Mouse (Mus musculus) MEL (cell line): ENCODE results near the gene Peli1. TPM values are rescaled to one million over a fixed set of nuclear protein-coding genes. Genes with fewer than 3 reads are reported as not detected.

Experiments used
- DNase-seq: peaks from one replicate; pipeline ENCODE4 v3.0.0; 2011; ENCODE audit warnings: low read depth, low spot score
- H3K27ac ChIP-seq: 2 replicates; pipeline ENCODE4 v1.5.1; 2012; ENCODE audit warnings: low read depth, mild to moderate bottlenecking, control low read depth, low read length, moderate library complexity; ENCODE audit not compliant: control insufficient read depth
- H3K27me3 ChIP-seq, 2 experiments: fragments of 150-350 bp in 1 of 2; sonication (generic) in 1 of 2; 2 replicates each; pipeline ENCODE4 v1.6.1; 2012; ENCODE audit warnings: low read length in 2 of 2, mild to moderate bottlenecking in 2 of 2, improper control_type of control experiment in 1 of 2, moderate library complexity in 1 of 2; ENCODE audit not compliant: insufficient read depth in 2 of 2, control insufficient read depth in 1 of 2
- H3K36me3 ChIP-seq, 2 experiments: 2 replicates each; pipeline ENCODE4 v1.6.1; 2012 to 2014; ENCODE audit warnings: low read length in 2 of 2, improper control_type of control experiment in 1 of 2, inconsistent platforms in 1 of 2, mild to moderate bottlenecking in 1 of 2; ENCODE audit not compliant: insufficient read depth in 2 of 2, control insufficient read depth in 1 of 2
- H3K4me1 ChIP-seq, 2 experiments: fragments of 150-350 bp in 1 of 2; sonication (generic) in 1 of 2; 2 replicates each; pipeline ENCODE4 v1.6.1; 2012; ENCODE audit warnings: low read length in 2 of 2, improper control_type of control experiment in 1 of 2, mild to moderate bottlenecking in 1 of 2; ENCODE audit not compliant: insufficient read depth in 2 of 2, control insufficient read depth in 1 of 2
- H3K4me3 ChIP-seq, 2 experiments: fragments of 150-350 bp in 1 of 2; sonication (generic) in 1 of 2; 2 replicates each; pipeline ENCODE4 v1.5.1; 2012; ENCODE audit warnings: low read depth in 2 of 2, low read length in 2 of 2, mild to moderate bottlenecking in 2 of 2, moderate library complexity in 2 of 2, control low read depth in 1 of 2, improper control_type of control experiment in 1 of 2; ENCODE audit not compliant: control insufficient read depth in 1 of 2, insufficient read depth in 1 of 2
- H3K79me2 ChIP-seq: 2 replicates; pipeline ENCODE4 v1.6.1; 2012; ENCODE audit warnings: mild to moderate bottlenecking, low read length, moderate library complexity; ENCODE audit not compliant: control insufficient read depth, poor library complexity, insufficient read depth
- H3K9ac ChIP-seq: 2 replicates; pipeline ENCODE4 v1.6.1; 2012; ENCODE audit warnings: low read depth, mild to moderate bottlenecking, control low read depth, low read length, moderate library complexity; ENCODE audit not compliant: control insufficient read depth, poor library complexity, severe bottlenecking
- H3K9me3 ChIP-seq: fragments of 150-350 bp; sonication (generic); replicated peaks from 2 replicates; pipeline ENCODE4 v1.6.1; 2012; ENCODE audit warnings: mild to moderate bottlenecking, low read length, improper control_type of control experiment, moderate library complexity; ENCODE audit not compliant: insufficient read depth
- EP300 ChIP-seq, 2 experiments: IDR thresholded peaks; 2 replicates each; pipeline ENCODE4 v1.6.1; 2011; ENCODE audit warnings: improper control_type of control experiment in 2 of 2, low read length in 2 of 2, low read depth in 1 of 2, mild to moderate bottlenecking in 1 of 2
- KAT2A ChIP-seq: conservative IDR thresholded peaks from 2 replicates; pipeline ENCODE4 v1.6.1; 2012; ENCODE audit warnings: low read depth, low read length, improper control_type of control experiment, inconsistent platforms
- MAX ChIP-seq: IDR thresholded peaks from 2 replicates; pipeline ENCODE4 v1.6.1; 2011; ENCODE audit warnings: low read length, improper control_type of control experiment
- MAZ ChIP-seq: IDR thresholded peaks from 2 replicates; pipeline ENCODE4 v1.6.1; 2012; ENCODE audit warnings: low read depth, mild to moderate bottlenecking, inconsistent platforms, low read length, improper control_type of control experiment
- MXI1 ChIP-seq: IDR thresholded peaks from 2 replicates; pipeline ENCODE4 v1.6.1; 2011; ENCODE audit warnings: mild to moderate bottlenecking, low read depth, low read length, improper control_type of control experiment
- MYC ChIP-seq: IDR thresholded peaks from 2 replicates; pipeline ENCODE4 v1.6.1; 2011; ENCODE audit warnings: low read depth, mild to moderate bottlenecking, low read length, improper control_type of control experiment, moderate library complexity
- NRF1 ChIP-seq: IDR thresholded peaks from 2 replicates; pipeline ENCODE4 v1.6.1; 2014; ENCODE audit warnings: low read depth, mild to moderate bottlenecking, inconsistent platforms, low read length, improper control_type of control experiment, moderate library complexity; ENCODE audit not compliant: poor library complexity, insufficient read depth, severe bottlenecking
- POLR2A ChIP-seq, 2 experiments: IDR thresholded peaks; 2 replicates each; pipeline ENCODE4 v1.6.1; 2011 to 2012; ENCODE audit warnings: low read length in 2 of 2, mild to moderate bottlenecking in 2 of 2, control low read depth in 1 of 2, improper control_type of control experiment in 1 of 2, low read depth in 1 of 2, moderate library complexity in 1 of 2; ENCODE audit not compliant: control insufficient read depth in 1 of 2, insufficient read depth in 1 of 2, poor library complexity in 1 of 2
- POLR2AphosphoS2 ChIP-seq: IDR thresholded peaks from 2 replicates; pipeline ENCODE4 v1.6.1; 2011; ENCODE audit warnings: low read length, improper control_type of control experiment
- POLR2AphosphoS5 ChIP-seq: IDR thresholded peaks from 2 replicates; pipeline ENCODE4 v1.6.1; 2012; ENCODE audit warnings: low read depth, borderline replicate concordance, mild to moderate bottlenecking, inconsistent platforms, low read length, moderate library complexity, mixed read lengths
- RAD21 ChIP-seq: IDR thresholded peaks from 2 replicates; pipeline ENCODE4 v1.6.1; 2011; ENCODE audit warnings: mild to moderate bottlenecking, low read depth, low read length, improper control_type of control experiment
- RCOR1 ChIP-seq: IDR thresholded peaks from 2 replicates; pipeline ENCODE4 v1.6.1; 2012; ENCODE audit warnings: low read depth, mild to moderate bottlenecking, inconsistent platforms, low read length, improper control_type of control experiment
- SIN3A ChIP-seq: IDR thresholded peaks from 2 replicates; pipeline ENCODE4 v1.6.1; 2012; ENCODE audit warnings: low read length, improper control_type of control experiment, inconsistent platforms
- SMC3 ChIP-seq: IDR thresholded peaks from 2 replicates; pipeline ENCODE4 v1.6.1; 2011; ENCODE audit warnings: low read depth, low read length, improper control_type of control experiment
- TCF12 ChIP-seq: IDR thresholded peaks from 2 replicates; pipeline ENCODE4 v1.6.1; 2014; ENCODE audit warnings: low read depth, mild to moderate bottlenecking, inconsistent platforms, low read length, improper control_type of control experiment, moderate library complexity
- UBTF ChIP-seq: IDR thresholded peaks from 2 replicates; pipeline ENCODE4 v1.6.1; 2012; ENCODE audit warnings: low read depth, mild to moderate bottlenecking, inconsistent platforms, low read length, improper control_type of control experiment, moderate library complexity, borderline replicate concordance; ENCODE audit not compliant: insufficient read depth
- USF2 ChIP-seq, 2 experiments: IDR thresholded peaks; 2 replicates each; pipeline ENCODE4 v1.6.1; 2011 to 2012; ENCODE audit warnings: improper control_type of control experiment in 2 of 2, low read length in 2 of 2, borderline replicate concordance in 1 of 2, inconsistent platforms in 1 of 2, low read depth in 1 of 2, mild to moderate bottlenecking in 1 of 2; ENCODE audit not compliant: insufficient read depth in 1 of 2
- ZNF384 ChIP-seq: IDR thresholded peaks from 2 replicates; pipeline ENCODE4 v1.6.1; 2012; ENCODE audit warnings: low read depth, mild to moderate bottlenecking, inconsistent platforms, low read length, improper control_type of control experiment
- polyA plus RNA-seq, 2 experiments: library from polyadenylated mRNA; stranded (reverse) in 1 of 2; unstranded in 1 of 2; fragments of >175 nt in 1 of 2; fragments of >200 nt in 1 of 2; gene quantifications; 2 replicates each; pipeline versions ENCODE4 v1.2.1 to v1.2.4; 2012; ENCODE audit warnings: low replicate concordance in 2 of 2, low read depth in 1 of 2; ENCODE audit not compliant: insufficient read length in 2 of 2, insufficient read depth in 1 of 2, missing spikeins in 1 of 2
- total RNA-seq: library from RNA; depleted of rRNA; stranded (reverse); fragments of 300-350 nt; gene quantifications from 2 replicates; pipeline ENCODE4 v1.2.3, GENCODE M21; 2012

Peli1 gene
- total and polyA plus RNA-seq, 3 experiments: 7.5 to 11.6 TPM; not detected in 1

- peak; percentile 75 for DNase-seq
- peaks cover 30% of the 10 kb centered on the region for H3K79me2 ChIP-seq
- TF ChIP-seq MYC (peak; percentile 47; the same call in 1 of the 2 replicates), SMC3 (no peak), ZNF384 (no peak), UBTF (no peak), KAT2A (no peak), EP300 (IDR thresholded peaks at IDR 0.05; ENCODE audit: low read depth in 1 of 2, low read length in 2 of 2) (peak; percentile 3 to 11; a peak in 1 of 4 replicates), MAZ (no peak), POLR2AphosphoS2 (no peak), RCOR1 (no peak), SIN3A (peak; percentile 43), POLR2A (IDR thresholded peaks at IDR 0.05; ENCODE audit: control insufficient read depth in 1 of 2, insufficient read depth in 1 of 2, low read depth in 1 of 2, low read length in 2 of 2, poor library complexity in 1 of 2) (no peak), MAX (no peak), USF2 (IDR thresholded peaks at IDR 0.05; ENCODE audit: borderline replicate concordance in 1 of 2, insufficient read depth in 1 of 2, low read depth in 1 of 2, low read length in 2 of 2) (no peak), NRF1 (no peak), POLR2AphosphoS5 (no peak), TCF12 (no peak), MXI1 (peak; percentile 70; the same call in 1 of the 2 replicates)
- 0 out of 4 replicates have a peak, but pooled peaks cover 0 to 1% of the 10 kb centered on the region in 2 experiments for H3K27me3 ChIP-seq
- H3K4me3 ChIP-seq: peak overlapping the region; percentile 53 to 83
- H3K4me1 ChIP-seq: peaks cover 6 to 10% of the 10 kb centered on the region in 2 experiments; a peak in 3 of 4 replicates
- peak overlapping the region; percentile 95 for H3K9ac ChIP-seq
- no peaks in the 10 kb centered on the region for H3K9me3 ChIP-seq
- peak overlapping the region; percentile 28; the same call in 1 of the 2 replicates for H3K27ac ChIP-seq
- peaks cover 0 to 11% of the 10 kb centered on the region in 2 experiments; a peak in 2 of 4 replicates for H3K36me3 ChIP-seq
These were observed 1.5 kb downstream of the Peli1 start for GRCm38 (mm10) chr11:21092621-21093020.

GRCm38 (mm10) chr11:21093081-21093815 lies 2.2 kb downstream of the Peli1 start:
- peaks cover 6 to 10% of the 10 kb centered on the region in 2 experiments; a peak in 3 of 4 replicates for H3K4me1 ChIP-seq
- TF ChIP-seq POLR2A (IDR thresholded peaks at IDR 0.05; ENCODE audit: control insufficient read depth in 1 of 2, insufficient read depth in 1 of 2, low read depth in 1 of 2, low read length in 2 of 2, poor library complexity in 1 of 2) (no peak), RAD21 (no peak), MYC (peak; percentile 4; the same call in 1 of the 2 replicates), EP300 (IDR thresholded peaks at IDR 0.05; ENCODE audit: low read depth in 1 of 2, low read length in 2 of 2) (0 out of 4 replicates have a peak, but pooled peaks of 1 of the 2 experiments have one; percentile 5)
- TF ChIP-seq, all 39 proteins: peak for 2
- Histone ChIP-seq H3K79me2 (peaks cover 36% of the 10 kb centered on the region), H3K9me3 (no peaks in the 10 kb centered on the region), H3K4me3 (peak overlapping the region in 1 of 2 experiments; percentile 83; a peak in 2 of 4 replicates), H3K27ac (peak overlapping the region; percentile 2; the same call in 1 of the 2 replicates), H3K9ac (peak overlapping the region; percentile 24; the same call in 1 of the 2 replicates), H3K36me3 (peaks cover 0 to 14% of the 10 kb centered on the region in 2 experiments; a peak in 2 of 4 replicates), H3K27me3 (0 out of 4 replicates have a peak, but pooled peaks cover 0 to 1% of the 10 kb centered on the region in 2 experiments)
- DNase-seq: peak; percentile 37
